Mouse (Mus musculus) kidney, postnatal 0 days (tissue): Measurements from ENCODE around the gene Unk. TPM values are rescaled to one million over a fixed set of nuclear protein-coding genes. Genes with fewer than 3 reads are reported as not detected.
A peak's percentile ranks its signal among the peaks of the same experiment; 100 is the strongest.

Experiments used
- ATAC-seq: fragments of 200-750 bp; cut with Nextera tagmentation; replicated peaks from 2 replicates; pipeline ENCODE4 v1.8.0; 2017; ENCODE audit warnings: low read depth, moderate number of reproducible peaks, moderate TSS enrichment, moderate library complexity; ENCODE audit not compliant: low FRiP score
- DNase-seq: peaks from one replicate; pipeline ENCODE4 v3.0.0-alpha.2; 2016; ENCODE audit warnings: low spot score
- H3K27ac ChIP-seq: fragments of 300-500 bp; sonication (generic); 2 replicates; pipeline ENCODE4 v1.5.1; 2014; ENCODE audit warnings: mild to moderate bottlenecking
- H3K27me3 ChIP-seq: fragments of 300-500 bp; sonication (generic); 2 replicates; pipeline ENCODE4 v1.6.1; 2014; ENCODE audit warnings: low read length, mixed read lengths; ENCODE audit not compliant: insufficient read depth
- H3K36me3 ChIP-seq: fragments of 300-500 bp; sonication (generic); 2 replicates; pipeline ENCODE4 v1.6.1; 2014; ENCODE audit warnings: low read length, mixed read lengths; ENCODE audit not compliant: insufficient read depth
- H3K4me1 ChIP-seq: fragments of 300-500 bp; sonication (generic); replicated peaks from 2 replicates; pipeline ENCODE4 v1.6.1; 2014; ENCODE audit warnings: antibody characterized with exemption, low read length, mixed read lengths; ENCODE audit not compliant: insufficient read depth
- H3K4me2 ChIP-seq: fragments of 300-500 bp; sonication (generic); 2 replicates; pipeline ENCODE4 v1.6.1; 2014; ENCODE audit warnings: mild to moderate bottlenecking, low read length, moderate library complexity, mixed read lengths
- H3K4me3 ChIP-seq: fragments of 300-500 bp; sonication (generic); replicated peaks from 2 replicates; pipeline ENCODE4 v1.5.1; 2014; ENCODE audit warnings: low read depth, low read length
- H3K9ac ChIP-seq: fragments of 300-500 bp; sonication (generic); 2 replicates; pipeline ENCODE4 v1.6.1; 2014; ENCODE audit warnings: low read depth, low read length
- H3K9me3 ChIP-seq: fragments of 300-500 bp; sonication (generic); replicated peaks from 2 replicates; pipeline ENCODE4 v1.6.1; 2016; ENCODE audit warnings: low read length, inconsistent platforms, mixed read lengths
- CTCF ChIP-seq: IDR thresholded peaks from 2 replicates; pipeline ENCODE4 v1.5.1; 2016; ENCODE audit warnings: antibody characterized with exemption, low read depth, mild to moderate bottlenecking, moderate library complexity
- WGBS: fragments of 180-500 bp; shearing (Covaris S2); extraction: QIAGEN DNeasy Blood & Tissue Kit; methylation state at CpG from one replicate; pipeline ENCODE4 v1.1.7; 2014; 5-methylcytosine and 5-hydroxymethylcytosine counted together
- polyA plus RNA-seq: library from polyadenylated mRNA; unstranded; fragments of >200 nt; fragmentation: Nextera tagmentation; extraction: Ambion mirVana; gene quantifications from 2 replicates; pipeline ENCODE4 v1.2.1, GENCODE M21; 2015

The Unk gene
- polyA plus RNA-seq, 1 experiment from 2014 or later: 21.4 TPM

DNA sequence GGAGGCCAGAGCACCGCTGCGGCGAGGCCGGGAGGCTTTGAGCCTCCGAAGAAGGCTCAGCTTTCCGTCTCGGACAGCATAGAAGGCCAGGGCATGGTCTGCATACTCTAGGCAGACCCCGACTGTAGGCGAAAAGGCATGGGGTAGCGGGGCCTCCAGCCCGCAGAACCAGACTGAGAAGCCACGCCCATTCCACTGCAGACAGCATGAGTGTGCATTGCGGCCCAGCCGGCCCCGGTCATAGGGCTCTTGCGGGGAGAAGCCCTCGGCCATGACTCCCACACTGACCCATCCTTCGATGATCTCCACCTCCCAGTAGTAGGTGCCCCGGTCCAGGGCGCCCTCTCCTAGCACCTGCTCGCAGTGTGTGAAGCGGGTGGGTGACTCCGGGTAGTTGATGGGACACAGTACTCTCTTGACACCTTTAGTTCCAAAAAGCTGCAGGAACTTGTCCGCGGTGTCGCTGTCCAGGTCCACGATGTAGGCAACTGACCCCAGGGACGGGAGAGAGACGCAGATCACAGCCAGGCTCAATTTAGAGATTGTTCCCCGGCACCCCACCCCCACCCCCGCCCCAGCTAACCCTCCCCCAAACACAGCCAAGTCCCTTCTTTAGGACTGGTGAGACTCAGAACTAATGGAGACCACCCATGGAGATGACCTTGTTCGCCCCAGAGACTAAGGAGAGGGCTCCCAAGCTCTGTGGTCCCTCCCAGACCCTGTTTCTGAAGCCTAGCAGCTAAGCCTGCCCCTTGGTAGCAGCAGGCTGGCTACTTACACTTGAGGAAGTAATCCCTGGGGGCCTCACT, 76.2 kb downstream of the Unk start:
- DNase-seq (peak; percentile 52), ATAC-seq (no peak)
- H3K27ac ChIP-seq: peak overlapping the region; percentile 81
- peaks cover 57% of the 10 kb centered on the region for H3K4me1 ChIP-seq
- H3K9me3 ChIP-seq: no peaks in the 10 kb centered on the region
- TF ChIP-seq CTCF: no peak
- H3K4me3 ChIP-seq: no peak overlapping the region
- no peaks in the 10 kb centered on the region for H3K27me3 ChIP-seq
- H3K9ac ChIP-seq: no peak overlapping the region; the same call in 1 of the 2 replicates
- no peaks in the 10 kb centered on the region; the same call in 1 of the 2 replicates for H3K36me3 ChIP-seq
- peak overlapping the region; percentile 84 for H3K4me2 ChIP-seq
- WGBS: 23% methylated on average over 32 of the region's 32 CpGs

DNA sequence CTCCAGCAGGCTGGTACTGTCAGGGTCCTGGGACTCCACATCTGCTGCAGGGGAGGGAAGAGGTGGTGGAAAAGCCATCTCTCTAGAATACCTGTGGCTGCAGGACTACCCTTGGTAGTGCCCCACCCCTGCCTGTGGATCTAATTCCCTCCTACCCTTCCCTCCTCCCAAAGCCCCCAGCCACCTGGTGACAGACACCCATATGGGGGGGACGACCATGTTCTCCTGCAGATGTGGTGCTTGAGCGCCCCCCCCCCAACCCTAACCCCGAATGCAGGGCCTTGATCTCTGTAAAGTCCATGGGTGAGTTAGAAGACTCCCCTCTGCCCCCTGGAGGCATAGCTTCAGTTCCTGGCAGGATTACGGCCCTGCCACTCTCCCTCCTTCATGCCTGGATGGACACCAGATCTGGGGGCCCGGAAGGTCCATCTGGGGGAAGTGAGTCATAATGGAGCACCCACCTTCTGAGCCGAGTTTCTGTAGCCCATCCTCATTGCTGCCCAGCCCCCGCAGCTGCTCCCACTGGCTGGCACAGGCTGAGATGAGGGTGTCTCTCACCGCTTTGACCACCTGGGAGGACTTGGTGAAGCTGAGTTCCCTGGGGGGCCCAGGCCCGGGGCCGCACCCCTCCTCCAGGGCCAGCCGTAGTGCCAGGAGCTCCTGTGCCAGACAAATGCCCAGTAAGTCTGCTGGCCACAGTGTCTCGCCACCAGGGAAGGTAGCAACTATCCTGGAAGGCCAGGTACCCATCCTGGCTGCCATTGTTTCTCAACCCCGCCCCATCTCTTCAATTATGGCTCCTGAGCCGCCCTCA, 77.0 kb downstream of the Unk start:
- ATAC-seq (no peak), DNase-seq (no peak)
- H3K4me2 ChIP-seq: peak overlapping the region; percentile 84
- peaks cover 49% of the 10 kb centered on the region for H3K4me1 ChIP-seq
- TF ChIP-seq CTCF: peak; percentile 48; the same call in 1 of the 2 replicates
- H3K4me3 ChIP-seq: peak overlapping the region; percentile 58
- H3K27ac ChIP-seq: peak overlapping the region; percentile 81
- peak overlapping the region; percentile 73; the same call in 1 of the 2 replicates for H3K9ac ChIP-seq
- H3K27me3 ChIP-seq: no peaks in the 10 kb centered on the region
- no peaks in the 10 kb centered on the region; the same call in 1 of the 2 replicates for H3K36me3 ChIP-seq
- H3K9me3 ChIP-seq: no peaks in the 10 kb centered on the region
- WGBS: 22% methylated on average over 14 of the region's 14 CpGs

DNA sequence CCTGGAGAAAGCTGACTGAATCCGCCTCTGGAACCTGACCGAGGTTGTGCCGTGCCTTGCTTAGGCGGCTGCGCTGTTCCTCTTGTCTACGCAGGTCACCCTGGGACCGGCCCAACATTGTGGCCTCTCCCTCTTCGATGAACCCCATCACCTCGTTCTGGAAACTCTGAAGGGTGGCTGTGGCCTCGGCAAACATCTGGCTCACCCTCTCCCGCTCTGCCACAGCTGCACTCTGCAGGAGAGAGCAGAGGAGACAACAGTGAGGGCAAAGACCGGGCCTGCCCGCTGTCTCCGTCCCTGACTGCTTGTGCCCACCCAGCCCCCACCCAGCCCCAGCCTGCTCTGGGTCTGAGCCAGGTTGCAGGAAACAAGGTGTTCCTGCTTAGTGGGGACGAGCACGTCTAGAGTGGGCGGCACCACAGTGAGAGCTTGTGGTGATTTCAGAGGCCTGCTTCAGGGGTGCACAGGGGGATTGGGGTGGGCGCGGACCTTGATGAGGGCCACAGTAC, 77.7 kb downstream of the Unk start:
- peaks cover 46% of the 10 kb centered on the region for H3K4me1 ChIP-seq
- peak overlapping the region; percentile 73; the same call in 1 of the 2 replicates for H3K9ac ChIP-seq
- no peak for TF ChIP-seq CTCF
- H3K4me3 ChIP-seq: peak overlapping the region; percentile 58
- H3K36me3 ChIP-seq: no peaks in the 10 kb centered on the region; the same call in 1 of the 2 replicates
- H3K27ac ChIP-seq: peak overlapping the region; percentile 81
- 27% methylated on average over 19 of the region's 19 CpGs for WGBS
- ATAC-seq: peak; percentile 31; the same call in 1 of the 2 replicates
- H3K9me3 ChIP-seq: no peaks in the 10 kb centered on the region
- DNase-seq: no peak
- peak overlapping the region; percentile 84 for H3K4me2 ChIP-seq
- no peaks in the 10 kb centered on the region for H3K27me3 ChIP-seq

DNA sequence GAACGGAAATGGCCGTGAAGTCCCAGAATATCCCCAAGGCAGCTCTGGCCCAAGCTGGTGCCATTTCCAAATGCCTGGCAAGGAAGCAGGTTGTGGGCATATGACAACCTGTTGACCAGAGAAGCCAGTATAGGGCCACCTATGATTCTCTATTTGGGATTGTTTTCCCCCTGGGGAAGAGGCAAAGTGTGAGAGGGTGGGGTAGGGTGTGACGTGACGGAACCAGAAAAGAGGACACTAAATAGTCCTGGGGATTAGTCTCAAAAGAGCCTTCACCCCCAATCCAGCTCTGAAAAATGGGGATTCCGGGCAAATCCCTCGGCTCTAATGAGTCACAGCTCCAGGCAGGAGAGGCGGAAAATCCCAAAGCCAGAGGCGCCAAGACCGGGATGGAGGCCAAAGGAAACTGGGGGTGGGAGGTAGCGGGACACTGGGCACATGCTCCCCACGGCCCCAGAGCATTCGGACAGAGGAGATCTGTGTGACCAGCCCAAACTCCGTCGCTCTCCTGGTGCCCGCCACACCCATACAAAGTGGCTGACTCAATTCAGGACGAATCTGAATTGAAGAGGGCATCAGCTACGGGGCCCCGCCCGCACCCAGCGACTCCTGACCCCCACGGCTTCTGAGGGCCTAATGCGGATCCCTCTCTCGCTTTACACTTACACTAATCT, 78.5 kb downstream of the Unk start:
- no peaks in the 10 kb centered on the region for H3K27me3 ChIP-seq
- ATAC-seq (no peak), DNase-seq (no peak)
- no peak for TF ChIP-seq CTCF
- peaks cover 39% of the 10 kb centered on the region for H3K4me1 ChIP-seq
- peak overlapping the region; percentile 81 for H3K27ac ChIP-seq
- H3K9me3 ChIP-seq: no peaks in the 10 kb centered on the region
- H3K4me2 ChIP-seq: peak overlapping the region; percentile 84
- no peaks in the 10 kb centered on the region; the same call in 1 of the 2 replicates for H3K36me3 ChIP-seq
- 11% methylated on average over 23 of the region's 23 CpGs for WGBS
- peak overlapping the region; percentile 58 for H3K4me3 ChIP-seq
- H3K9ac ChIP-seq: peak overlapping the region; percentile 73; the same call in 1 of the 2 replicates

DNA sequence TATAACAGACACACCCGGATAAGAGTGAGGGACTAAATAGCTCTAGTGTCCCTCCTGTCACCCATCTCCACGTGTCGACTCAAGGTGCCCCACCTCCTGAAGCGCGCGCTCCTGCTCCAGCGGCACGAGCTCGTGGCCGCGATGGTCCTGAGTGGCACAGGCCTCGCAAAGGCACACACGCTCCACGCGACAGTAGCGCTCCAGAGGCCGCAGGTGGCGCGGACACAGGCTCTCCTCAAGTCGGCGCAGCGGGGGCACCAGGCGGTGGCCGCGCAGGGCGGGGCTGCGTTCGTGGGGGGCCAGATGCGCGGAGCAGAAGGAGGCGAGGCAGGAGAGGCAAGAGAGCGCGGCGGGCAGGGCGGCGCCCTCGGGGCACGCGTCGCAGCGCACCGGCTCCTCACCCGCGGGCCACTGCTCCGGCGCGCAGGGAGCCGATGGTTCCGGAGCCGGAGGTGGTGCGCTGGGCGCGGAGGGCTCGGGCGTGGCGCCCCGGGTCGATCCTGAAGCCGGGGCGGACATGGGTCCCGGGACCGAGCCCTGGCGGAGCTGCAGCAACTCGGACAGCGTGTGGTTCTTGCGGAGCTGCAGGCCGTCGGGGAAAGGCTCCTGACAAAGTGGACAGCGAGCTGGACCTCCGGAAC, 79.4 kb downstream of the Unk start:
- Histone ChIP-seq H3K36me3 (no peaks in the 10 kb centered on the region; the same call in 1 of the 2 replicates), H3K9ac (peak overlapping the region; percentile 73), H3K9me3 (no peaks in the 10 kb centered on the region), H3K27me3 (no peaks in the 10 kb centered on the region), H3K4me1 (peaks cover 30% of the 10 kb centered on the region; the same call in 1 of the 2 replicates), H3K4me2 (peak overlapping the region; percentile 84), H3K4me3 (peak overlapping the region; percentile 58), H3K27ac (peak overlapping the region; percentile 80)
- no peak for ATAC-seq
- 2% methylated on average over 69 of the region's 70 CpGs for WGBS
- no peak; the same call in 1 of the 2 replicates for TF ChIP-seq CTCF
- DNase-seq: no peak
